In genomic region chr12:30583586-30584355, GRCm38 (mm10) we compare ENCODE assay signal across 7 mouse cellular contexts. TPM values are rescaled to one million over a fixed set of nuclear protein-coding genes. Genes with fewer than 3 reads are reported as not detected.
DNase-seq lines count a peak whose midpoint lies in the region; ATAC-seq and TF ChIP-seq lines count a peak whose summit lies in the region.

No protein-coding gene starts in this region.

- H3K4me3 ChIP-seq in left cerebral cortex, adult 2 months = peak overlapping the region; percentile 95
- peak overlapping the region; percentile 59 to 66 for H3K4me3 ChIP-seq in ES-E14 (ENCODE audit: insufficient read depth in 1 of 2, low read depth in 1 of 2, low read length in 2 of 2, poor library complexity in 1 of 2, severe bottlenecking in 1 of 2)
- peak overlapping the region; percentile 55 for H3K4me3 ChIP-seq in embryonic facial prominence, embryonic 12.5 days
- peak overlapping the region; percentile 62 for H3K4me3 ChIP-seq in intestine, embryonic 15.5 days (replicated peaks)
- peak overlapping the region; percentile 60 for H3K4me3 ChIP-seq in neural tube, embryonic 12.5 days

- H3K9me3 ChIP-seq in ES-E14 (ENCODE audit: control insufficient read depth, insufficient read depth, low read depth, low read length) = no peaks in the 10 kb centered on the region
- H3K9me3 ChIP-seq in embryonic facial prominence, embryonic 12.5 days = no peaks in the 10 kb centered on the region
- no peaks in the 10 kb centered on the region for H3K9me3 ChIP-seq in intestine, embryonic 15.5 days
- H3K9me3 ChIP-seq in neural tube, embryonic 12.5 days = no peaks in the 10 kb centered on the region

- H3K36me3 ChIP-seq in ES-E14 (ENCODE audit: control insufficient read depth, insufficient read depth, low read length, poor library complexity, severe bottlenecking) = peaks cover 13% of the 10 kb centered on the region
- H3K36me3 ChIP-seq in embryonic facial prominence, embryonic 12.5 days = peaks cover 16% of the 10 kb centered on the region
- H3K36me3 ChIP-seq in intestine, embryonic 15.5 days = peaks cover 10% of the 10 kb centered on the region
- H3K36me3 ChIP-seq in neural tube, embryonic 12.5 days = peaks cover 11% of the 10 kb centered on the region

- H3K4me2 ChIP-seq in embryonic facial prominence, embryonic 12.5 days (replicated peaks) = peak overlapping the region; percentile 72
- H3K4me2 ChIP-seq in intestine, embryonic 15.5 days (replicated peaks) = peak overlapping the region; percentile 82
- H3K4me2 ChIP-seq in neural tube, embryonic 12.5 days (replicated peaks) = peak overlapping the region; percentile 74

- peak overlapping the region; percentile 85 for H3K9ac ChIP-seq in ES-E14 (ENCODE audit: insufficient read depth, low read depth, low read length, poor library complexity, severe bottlenecking)
- H3K9ac ChIP-seq in embryonic facial prominence, embryonic 12.5 days = peak overlapping the region; percentile 66
- peak overlapping the region; percentile 63 for H3K9ac ChIP-seq in intestine, embryonic 15.5 days
- peak overlapping the region; percentile 45; the same call in 1 of the 2 replicates for H3K9ac ChIP-seq in neural tube, embryonic 12.5 days

- in situ Hi-C loops in ES-E14 (cut with MboI; ENCODE audit: low sequenced_read_pairs in 2 of 2, unreplicated experiment in 2 of 2) = loop anchor here in 1 of 2 experiments (25.0 kb wide), 1 partner anchor 546 kb away; no protein-coding TSS in a partner anchor

- intact Hi-C loops in left cerebral cortex, adult 2 months (cut with DNase I) = no loop called here
- intact Hi-C loops in left cerebral cortex, postnatal 25 days (cut with DNase I) = loop anchor here (10.0 kb wide), 1 partner anchor 649 kb away; the partner anchor contains the start of gene Pxdn

- H3K4me1 ChIP-seq in ES-E14 (ENCODE audit: control insufficient read depth in 2 of 2, insufficient read depth in 2 of 2, low read length in 2 of 2, poor library complexity in 1 of 2) = no peaks in the 10 kb centered on the region
- H3K4me1 ChIP-seq in embryonic facial prominence, embryonic 12.5 days = peaks cover 8% of the 10 kb centered on the region
- H3K4me1 ChIP-seq in intestine, embryonic 15.5 days (replicated peaks) = peaks cover 7% of the 10 kb centered on the region
- H3K4me1 ChIP-seq in neural tube, embryonic 12.5 days = peaks cover 9% of the 10 kb centered on the region; the same call in 1 of the 2 replicates

- H3K27me3 ChIP-seq in embryonic facial prominence, embryonic 12.5 days = no peaks in the 10 kb centered on the region
- no peaks in the 10 kb centered on the region for H3K27me3 ChIP-seq in intestine, embryonic 15.5 days (replicated peaks)
- no peaks in the 10 kb centered on the region for H3K27me3 ChIP-seq in neural tube, embryonic 12.5 days (replicated peaks)

- TF ChIP-seq CTCF in left cerebral cortex, adult 2 months (IDR thresholded peaks at IDR 0.05) = no peak

- WGBS in embryonic facial prominence, embryonic 12.5 days = 13% methylated on average over 12 of the region's 12 CpGs
- 11% methylated on average over 12 of the region's 12 CpGs for WGBS in intestine, embryonic 15.5 days
- 14% methylated on average over 12 of the region's 12 CpGs for WGBS in neural tube, embryonic 12.5 days

- ATAC-seq in embryonic facial prominence, embryonic 12.5 days (ENCODE audit: insufficient number of reproducible peaks, insufficient read depth, low FRiP score, low TSS enrichment) = 0 out of 2 replicates have a peak, but pooled peaks have one; percentile 49
- peak; percentile 54 for ATAC-seq in intestine, embryonic 15.5 days
- ATAC-seq in neural tube, embryonic 12.5 days (ENCODE audit: low FRiP score, low read depth) = peak; percentile 61

- no peak for DNase-seq in left cerebral cortex, adult 2 months (ENCODE audit: extremely low spot score in 1 of 2, low spot score in 2 of 2)
- no peak for DNase-seq in left cerebral cortex, adult 11 months (ENCODE audit: low spot score)
- DNase-seq in ES-E14 (ENCODE audit: low read depth, low spot score) = no peak
- no peak for DNase-seq in left cerebral cortex, postnatal 25 days (ENCODE audit: low spot score in 2 of 2)

- peak overlapping the region; percentile 87 for H3K27ac ChIP-seq in left cerebral cortex, adult 2 months
- H3K27ac ChIP-seq in ES-E14 (ENCODE audit: insufficient read depth, low read depth, low read length, poor library complexity, severe bottlenecking) = no peak overlapping the region
- peak overlapping the region; percentile 81 for H3K27ac ChIP-seq in embryonic facial prominence, embryonic 12.5 days
- H3K27ac ChIP-seq in intestine, embryonic 15.5 days = 0 out of 2 replicates have a peak overlapping the region, but pooled peaks have one; percentile 70
- H3K27ac ChIP-seq in neural tube, embryonic 12.5 days = no peak overlapping the region

TF ChIP-seq in ES-E14, 5 proteins besides CTCF, POLR2A, EP300 and RAD21:
- no peak for TF ChIP-seq ZC3H11A (IDR thresholded peaks at IDR 0.05; ENCODE audit: borderline replicate concordance, low read depth, low read length)
- TF ChIP-seq ZNF384 (IDR thresholded peaks at IDR 0.05; ENCODE audit: low read depth, low read length) = no peak
- no peak for TF ChIP-seq MAFK (IDR thresholded peaks at IDR 0.05; ENCODE audit: insufficient read depth, low read depth, low read length)
- TF ChIP-seq CHD2 (IDR thresholded peaks at IDR 0.05; ENCODE audit: low read depth, low read length) = no peak
- no peak for TF ChIP-seq HCFC1 (IDR thresholded peaks at IDR 0.05; ENCODE audit: borderline replicate concordance, insufficient read depth, low read length)

RNA-seq across cellular contexts. Expression of gene Tmem18, which starts 0.5 kb away (rescaled TPM):
- total RNA-seq in left cerebral cortex, adult 2 months (2021) = 10 to 100 TPM; 29.9 to 34.4 TPM
- 30.8 and 31.1 TPM in 2 replicates for total RNA-seq in ES-E14 (2012; rRNA removed)
- 30.6 and 31.3 TPM in 2 replicates for polyA plus RNA-seq in embryonic facial prominence, embryonic 12.5 days (2016; fragmentation: Nextera tagmentation; extraction: Ambion mirVana)
- polyA plus RNA-seq in intestine, embryonic 15.5 days (2015; fragmentation: Nextera tagmentation; extraction: Ambion mirVana) = 20.1 and 21.6 TPM in 2 replicates
- polyA plus RNA-seq in neural tube, embryonic 12.5 days (2016; fragmentation: Nextera tagmentation; extraction: Ambion mirVana) = 25.2 and 28.1 TPM in 2 replicates
- 10 to 100 TPM; 35.6 to 36.1 TPM for total RNA-seq in left cerebral cortex, postnatal 25 days (2021)

Comparison
In these comparisons a context has a peak if more than half of its experiments do, and no peak if none do; other contexts are left out.
1. H3K27ac ChIP-seq: peak in left cerebral cortex, adult 2 months (single experiment), embryonic facial prominence, embryonic 12.5 days (single experiment) and intestine, embryonic 15.5 days (single experiment); none in ES-E14 (single experiment) and neural tube, embryonic 12.5 days (single experiment).
2. Peak in every context shown above with its lines, with median percentiles within 50 percentile points of each other: H3K4me3 ChIP-seq, H3K9ac ChIP-seq, ATAC-seq and H3K4me2 ChIP-seq.